Mouse (Mus musculus): ENCODE data around the gene Gm17490.

The Gm17490 gene

DNA sequence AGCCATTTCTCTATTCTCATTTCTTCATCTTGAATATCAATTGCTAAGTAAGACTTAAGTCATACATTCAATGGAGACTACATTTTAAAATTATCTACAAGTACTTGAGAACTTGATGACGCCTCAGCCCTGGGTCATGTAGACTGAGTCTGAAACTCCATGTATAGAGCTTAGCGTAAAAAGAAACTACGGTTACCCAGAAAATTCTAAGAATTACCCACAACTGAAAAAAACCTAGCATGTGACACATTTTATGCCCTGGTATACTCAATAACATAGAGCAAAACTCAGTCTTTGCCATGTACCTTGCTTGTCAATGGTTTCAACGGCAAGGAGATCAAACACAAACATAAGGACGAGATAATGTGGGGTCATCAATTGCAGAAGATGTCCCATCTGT lies at the start of gene Gm17490:
Gene Gm17490 (minus strand): TSS at position 375 of the 400 bp plus-strand sequence.
- DNase-seq (ENCODE audit: low read depth, low spot score): no peak

DNA sequence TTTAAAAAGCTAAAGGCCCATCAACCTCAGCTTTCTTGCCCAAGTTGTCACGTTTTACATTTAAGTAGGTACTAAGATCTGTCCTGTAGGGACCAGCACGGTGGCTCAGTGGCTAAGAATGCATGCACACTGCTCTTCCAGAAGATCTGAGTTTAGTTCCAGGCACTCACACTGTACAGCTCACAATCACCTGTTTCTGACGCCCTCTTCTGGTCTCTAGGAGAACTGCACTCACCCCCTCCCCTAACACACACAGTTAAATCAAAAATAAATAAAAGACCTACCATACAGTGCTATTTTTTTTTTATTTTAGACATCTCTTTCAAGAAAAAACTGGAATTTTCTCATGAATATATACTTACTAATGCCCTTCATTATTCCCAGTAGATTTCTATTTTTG lies 46.1 kb upstream of the Gm17490 start:
- no peak for DNase-seq (ENCODE audit: low read depth, low spot score)

DNA sequence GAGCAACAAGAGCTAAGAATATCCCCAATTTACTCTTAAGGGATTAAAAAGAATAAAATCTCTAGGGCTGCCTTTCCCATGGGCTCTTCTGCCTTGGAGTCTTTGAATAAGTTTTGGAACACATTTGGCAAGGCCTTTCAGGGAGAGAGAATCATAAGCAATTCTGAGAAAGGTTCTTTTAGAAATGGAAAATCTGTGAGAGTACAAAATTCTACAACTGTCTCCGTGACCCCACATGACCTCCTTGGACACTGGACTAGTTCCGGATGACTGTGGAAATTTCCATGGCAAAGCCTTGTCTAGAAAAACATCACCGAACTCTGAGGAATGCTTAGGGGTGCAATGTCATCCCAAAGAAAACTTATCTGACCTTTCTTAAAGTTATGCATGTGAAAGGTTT lies 39.3 kb upstream of the Gm17490 start:
- no peak for DNase-seq (ENCODE audit: low read depth, low spot score)

DNA sequence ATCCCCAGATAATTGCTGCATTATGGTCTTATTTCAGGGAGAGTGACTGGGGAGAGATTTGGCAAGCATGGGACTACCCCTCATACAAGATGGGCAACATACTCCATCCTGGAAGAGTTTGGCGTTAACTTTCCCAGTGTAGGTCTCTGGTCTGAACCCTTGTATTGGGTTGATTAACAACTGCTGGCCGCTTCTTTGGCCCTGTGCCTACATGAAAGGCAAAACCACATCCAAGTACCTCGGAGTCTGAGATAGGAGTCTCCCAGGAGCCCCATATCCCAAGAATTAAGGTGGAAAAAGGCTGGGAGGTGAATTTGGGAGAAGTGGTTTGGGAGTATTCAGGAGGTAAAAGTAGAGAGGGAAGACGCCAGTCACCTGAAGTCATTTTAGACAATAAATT lies 38.7 kb upstream of the Gm17490 start:
- DNase-seq (ENCODE audit: low read depth, low spot score): no peak

DNA sequence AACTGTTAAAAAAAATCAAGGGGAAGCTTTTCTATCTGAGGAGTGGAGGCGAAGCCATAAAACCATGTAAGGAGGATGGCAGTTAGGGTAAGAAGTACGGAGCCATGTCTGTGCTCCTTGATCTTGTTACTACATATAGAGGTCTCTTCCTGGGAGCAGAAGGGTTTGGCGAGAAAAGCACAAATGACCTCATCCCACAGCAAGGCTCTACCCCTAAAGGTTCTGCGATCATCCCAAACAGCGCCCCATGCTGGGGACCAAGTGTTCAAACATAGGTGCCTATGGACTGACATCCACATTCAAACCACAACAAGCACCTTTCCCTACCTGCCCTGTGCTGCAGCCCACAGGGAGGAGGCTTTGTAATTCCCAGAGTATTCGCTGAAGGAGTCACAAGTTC lies 38.3 kb upstream of the Gm17490 start:
- DNase-seq (ENCODE audit: low read depth, low spot score): no peak

DNA sequence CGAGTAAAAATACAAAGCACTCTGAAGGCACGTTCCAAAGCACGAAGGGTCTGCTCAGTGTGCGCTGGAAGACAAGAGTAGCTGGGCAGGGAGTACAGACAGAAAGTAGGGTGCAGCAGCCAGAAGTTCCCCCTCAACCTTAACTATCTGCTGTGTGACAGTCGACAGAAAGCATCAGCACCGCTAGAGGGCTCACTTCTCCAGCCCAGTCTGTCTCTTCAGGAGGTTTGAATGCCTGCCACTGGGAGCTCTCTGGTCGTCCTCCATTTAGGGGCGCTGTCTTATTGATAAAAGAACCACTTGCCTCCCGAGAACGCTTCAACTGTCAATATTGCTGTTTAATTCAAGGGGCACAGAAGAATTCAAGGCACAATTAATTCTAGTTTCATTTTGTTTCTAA lies 37.9 kb upstream of the Gm17490 start:
- no peak for DNase-seq (ENCODE audit: low read depth, low spot score)

DNA sequence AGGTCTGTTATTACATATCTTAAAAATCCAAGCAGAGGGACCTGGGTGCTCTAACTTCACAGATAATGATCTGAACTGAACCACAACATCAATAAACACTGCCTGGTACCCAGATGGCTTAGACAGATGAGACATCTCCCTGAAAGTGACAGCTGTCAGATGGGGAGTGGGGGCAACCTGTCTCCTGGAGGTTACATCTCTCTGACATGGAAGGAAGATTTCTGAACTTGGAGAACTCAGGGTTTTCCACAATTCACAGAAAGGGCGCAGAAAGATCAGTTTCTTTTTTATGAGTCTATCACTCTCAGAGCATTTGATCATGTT lies 36.8 kb upstream of the Gm17490 start:
- DNase-seq (ENCODE audit: low read depth, low spot score): no peak

DNA sequence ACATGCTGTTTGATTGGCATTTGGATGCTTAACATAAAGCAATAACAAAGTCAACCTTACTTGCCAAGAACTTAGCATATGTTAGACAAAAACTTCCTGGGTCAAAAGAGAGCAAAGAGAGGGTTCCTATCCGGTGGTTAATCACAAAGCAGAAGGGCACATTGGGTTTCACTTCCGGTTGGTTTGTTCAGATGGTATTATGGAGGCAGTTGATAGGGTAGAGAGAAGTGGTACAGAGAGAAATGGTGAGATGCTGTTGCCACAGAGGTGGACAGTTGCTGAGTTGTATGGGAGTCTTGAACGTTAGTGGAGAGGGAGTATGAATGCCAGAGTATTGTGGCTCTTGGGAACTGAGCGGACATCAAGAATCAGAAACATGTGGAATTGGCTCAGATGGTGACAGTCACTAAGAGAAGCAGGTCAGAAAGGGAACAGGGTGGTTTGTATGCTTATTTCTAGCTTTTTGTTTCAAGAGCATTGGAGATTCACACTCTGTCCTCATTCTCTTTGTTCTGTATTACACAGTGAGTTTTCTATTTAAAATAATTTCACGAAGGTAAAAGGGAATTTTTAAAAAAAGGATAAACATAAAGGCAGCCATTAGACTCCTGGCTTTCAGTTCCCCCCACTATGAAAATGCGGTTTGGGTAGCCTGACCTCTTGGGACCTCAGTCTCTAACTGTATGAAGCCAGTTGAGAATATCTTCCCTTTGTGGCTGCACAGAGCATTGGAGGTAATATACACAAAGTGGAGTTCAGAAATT lies 36.3 kb upstream of the Gm17490 start:
- DNase-seq (ENCODE audit: low read depth, low spot score): no peak

DNA sequence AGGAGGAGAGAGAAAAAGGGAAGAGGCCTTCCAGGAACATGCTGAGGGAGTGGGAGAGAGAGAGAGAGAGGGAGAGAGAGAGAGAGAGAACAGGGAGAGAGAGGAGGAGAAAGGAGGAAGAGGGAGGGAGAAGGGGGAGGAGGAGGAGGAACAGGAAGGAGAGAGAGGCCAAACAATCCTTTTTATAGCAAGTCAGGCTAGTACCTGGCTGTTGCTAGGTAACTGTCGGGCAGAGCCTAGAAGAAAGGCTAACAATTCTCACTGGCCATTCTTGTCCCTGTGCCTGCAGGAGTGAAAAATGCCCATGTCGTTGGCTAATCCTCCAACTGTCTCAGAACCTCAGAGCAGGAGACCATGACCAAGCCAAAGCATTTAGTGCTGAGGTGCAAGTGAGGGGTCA lies 33.2 kb upstream of the Gm17490 start:
- no peak for DNase-seq (ENCODE audit: low read depth, low spot score)

DNA sequence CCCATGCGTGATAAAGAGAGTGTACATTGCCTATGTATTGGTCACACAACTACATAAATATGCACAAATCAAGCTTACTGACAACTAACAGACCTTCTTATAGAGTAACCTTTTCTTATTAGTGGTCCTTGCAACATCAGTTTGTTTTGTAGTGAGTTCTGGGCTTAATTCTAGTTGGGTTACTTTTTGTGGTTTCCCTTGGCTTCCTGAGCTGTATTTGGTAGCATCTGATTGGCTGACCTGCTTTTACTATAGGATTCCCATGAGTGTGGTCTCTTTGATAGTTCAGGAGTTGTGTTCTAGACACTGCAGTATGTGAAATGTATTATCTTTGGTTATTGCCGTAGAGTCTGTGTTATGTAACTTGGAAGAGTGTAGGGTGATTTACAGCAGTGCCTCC lies 31.5 kb upstream of the Gm17490 start:
- DNase-seq (ENCODE audit: low read depth, low spot score): no peak

DNA sequence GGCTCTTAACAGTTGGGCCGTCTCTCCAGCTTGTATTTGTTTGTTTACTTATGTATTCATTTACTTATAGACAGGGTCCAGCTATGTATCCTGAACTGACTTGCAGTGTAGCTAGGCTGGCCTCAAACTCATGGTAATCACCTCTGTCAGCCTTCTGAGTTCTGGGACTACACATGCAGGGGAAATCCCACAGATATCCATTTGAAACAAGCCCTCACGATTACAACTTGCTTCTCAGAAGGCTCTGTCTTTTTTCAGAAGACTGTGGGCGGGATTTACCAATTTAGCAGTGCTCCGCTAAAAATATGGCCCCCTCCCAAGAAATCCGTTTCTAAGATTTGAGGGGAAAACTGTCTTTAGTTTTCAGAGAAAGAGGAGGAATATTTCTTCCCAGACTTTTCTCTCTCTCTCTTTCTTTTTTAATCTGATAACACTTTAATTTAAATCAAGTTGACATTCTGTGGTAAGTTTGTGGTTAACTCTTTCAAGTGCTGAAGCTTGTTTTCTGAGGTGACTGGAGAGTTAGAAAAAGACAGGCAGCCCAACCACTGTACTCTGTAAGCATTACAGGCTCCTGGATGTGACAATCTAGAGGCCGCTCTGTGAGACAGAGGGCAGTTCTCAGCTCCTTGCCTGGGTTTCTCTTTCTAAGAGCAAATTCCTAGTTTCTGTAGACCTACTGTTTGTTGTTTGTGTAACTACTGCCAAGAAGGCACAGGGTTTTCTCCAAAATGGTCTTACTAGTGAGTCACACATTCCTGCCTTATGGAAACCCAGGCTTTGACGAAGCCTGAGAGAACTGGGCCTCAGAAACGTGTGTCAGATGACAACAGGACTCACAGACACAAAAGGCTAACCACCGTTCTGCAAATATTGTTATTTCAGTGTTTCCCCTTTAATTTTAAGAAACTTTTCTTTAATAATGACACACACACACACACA lies 29.2 kb upstream of the Gm17490 start:
- DNase-seq (ENCODE audit: low read depth, low spot score): no peak

DNA sequence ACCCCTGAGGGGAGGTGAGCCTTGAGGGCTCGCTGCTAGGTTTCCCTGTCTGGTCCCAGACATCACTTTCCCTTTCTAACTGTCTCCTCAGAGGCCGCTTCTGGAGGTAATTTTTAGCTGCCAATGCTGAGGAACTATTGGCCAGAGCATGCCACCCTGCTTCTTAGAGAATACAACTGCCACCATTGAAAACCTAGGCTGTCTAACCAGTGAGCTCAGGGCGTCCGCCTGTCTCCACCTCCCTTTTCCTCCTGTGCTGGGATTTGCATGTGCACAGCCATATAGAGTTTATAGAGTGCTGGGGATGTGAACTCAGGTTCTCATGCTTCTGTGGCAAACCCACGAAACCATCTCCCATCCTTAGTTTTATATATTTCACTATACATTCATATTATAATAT lies 27.7 kb upstream of the Gm17490 start:
- no peak for DNase-seq (ENCODE audit: low read depth, low spot score)

DNA sequence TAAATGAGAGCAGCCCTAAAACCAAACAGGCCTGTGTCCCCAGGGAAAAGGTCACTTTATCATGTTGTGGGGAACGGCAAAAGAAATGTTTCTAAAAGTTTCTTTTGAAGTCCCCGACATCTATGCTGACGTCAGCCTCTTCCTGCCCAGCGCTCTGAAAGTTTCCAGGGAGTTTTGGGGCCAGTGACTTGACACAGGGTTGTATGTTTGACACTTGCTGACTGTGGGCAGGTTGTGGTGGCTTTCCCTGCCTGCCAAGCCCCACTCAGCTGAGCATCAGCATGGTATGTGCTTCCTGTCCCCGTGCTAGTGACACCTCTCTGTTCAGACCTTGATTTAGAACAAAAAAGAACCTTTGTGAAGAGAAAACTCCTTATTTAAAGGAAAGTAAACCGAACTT lies 27.3 kb upstream of the Gm17490 start:
- no peak for DNase-seq (ENCODE audit: low read depth, low spot score)

DNA sequence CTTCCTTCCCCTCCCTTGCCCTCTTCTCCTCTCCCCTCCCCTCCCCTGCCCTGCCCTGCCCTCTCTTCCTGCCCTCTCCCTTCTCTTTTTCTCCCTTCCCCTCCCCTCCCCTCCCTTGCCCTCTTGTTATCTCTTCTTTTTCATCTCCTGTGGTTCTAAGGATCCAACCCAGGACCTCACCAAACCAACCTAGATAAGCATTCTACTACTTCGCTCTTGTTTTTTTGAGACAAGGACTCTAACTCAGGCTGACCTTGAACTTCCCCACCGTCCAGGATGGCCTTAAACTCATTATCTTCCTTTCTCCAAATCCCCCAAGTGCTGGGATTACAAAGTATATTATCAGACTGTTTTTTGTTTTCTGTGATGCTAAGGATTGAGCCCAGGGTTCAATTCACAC lies 26.7 kb upstream of the Gm17490 start:
- DNase-seq (ENCODE audit: low read depth, low spot score): no peak

DNA sequence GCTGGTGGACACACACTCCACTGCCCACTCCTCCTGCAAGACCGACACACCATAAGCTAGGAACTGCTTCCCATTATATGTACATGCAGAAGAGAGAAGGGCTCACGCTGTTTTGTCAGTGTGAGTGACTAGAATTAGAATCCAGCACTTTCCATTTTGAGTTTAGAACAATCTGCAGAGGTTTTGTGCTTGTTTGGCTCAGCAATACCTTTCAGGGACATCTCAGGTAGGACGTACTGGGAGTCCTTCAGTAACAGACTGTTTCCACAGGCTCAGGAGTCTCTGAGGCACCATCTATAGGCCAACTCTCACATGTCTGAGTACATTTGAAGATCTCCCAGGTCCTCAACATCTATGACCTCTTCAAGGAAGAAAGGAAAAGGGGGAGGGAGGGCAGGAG lies 26.1 kb upstream of the Gm17490 start:
- DNase-seq (ENCODE audit: low read depth, low spot score): no peak

DNA sequence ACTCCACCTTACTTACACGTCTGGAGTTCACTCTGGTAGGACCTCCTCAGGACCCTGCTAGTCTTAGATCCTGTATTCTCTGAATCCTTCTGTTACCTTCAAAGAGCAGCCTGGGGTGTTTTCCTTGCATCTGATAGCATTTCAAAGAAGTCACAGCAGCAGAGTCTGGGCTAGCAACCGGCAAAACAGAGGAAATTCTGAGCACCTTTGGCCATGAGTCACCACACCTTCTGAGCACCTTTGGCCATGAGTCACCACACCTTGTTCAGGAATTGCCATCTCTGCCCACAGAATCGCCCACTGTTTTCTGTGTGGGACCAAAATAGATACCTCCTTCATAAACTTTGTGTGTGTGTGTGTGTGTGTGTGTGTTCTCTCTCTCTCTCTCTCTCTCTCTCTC lies 25.4 kb upstream of the Gm17490 start:
- DNase-seq (ENCODE audit: low read depth, low spot score): no peak

DNA sequence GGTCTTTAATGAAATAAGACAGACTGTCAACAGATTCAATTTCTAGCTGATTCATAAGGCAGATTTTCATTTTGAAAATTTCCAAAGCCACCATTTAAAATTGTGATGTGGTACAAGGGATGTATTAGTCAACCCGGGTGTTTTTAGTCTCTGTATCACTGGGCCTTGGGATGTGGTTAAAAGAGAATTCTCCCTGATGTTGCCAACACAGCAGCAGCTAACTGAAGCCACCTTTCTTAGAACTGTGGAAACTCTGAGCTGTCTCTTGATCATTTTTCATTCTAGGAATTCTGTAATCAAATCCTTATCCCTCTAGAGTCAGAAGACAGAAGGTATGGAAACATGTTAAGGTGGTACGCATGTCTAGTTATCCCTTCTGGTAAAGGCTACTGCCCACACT lies 19.2 kb upstream of the Gm17490 start:
- no peak for DNase-seq (ENCODE audit: low read depth, low spot score)

DNA sequence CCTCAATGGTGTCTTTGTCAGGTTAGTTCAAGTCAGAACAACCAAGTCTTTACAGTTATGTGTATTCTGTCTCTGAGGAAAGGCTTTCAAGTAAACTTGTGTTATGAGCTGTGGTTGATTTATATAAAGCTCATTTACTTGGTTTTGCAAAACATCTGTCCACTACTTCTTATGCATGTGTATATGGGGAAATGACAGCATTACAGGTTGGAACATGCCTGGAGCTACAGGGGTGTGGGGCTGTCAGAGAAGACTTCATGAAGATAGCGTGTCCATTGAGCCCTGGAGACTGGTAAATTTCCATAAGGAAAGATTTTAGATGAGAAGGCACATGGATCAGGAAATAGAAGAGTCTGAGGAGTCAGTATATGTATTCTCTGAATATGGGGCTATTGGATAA lies 18.0 kb upstream of the Gm17490 start:
- no peak for DNase-seq (ENCODE audit: low read depth, low spot score)

DNA sequence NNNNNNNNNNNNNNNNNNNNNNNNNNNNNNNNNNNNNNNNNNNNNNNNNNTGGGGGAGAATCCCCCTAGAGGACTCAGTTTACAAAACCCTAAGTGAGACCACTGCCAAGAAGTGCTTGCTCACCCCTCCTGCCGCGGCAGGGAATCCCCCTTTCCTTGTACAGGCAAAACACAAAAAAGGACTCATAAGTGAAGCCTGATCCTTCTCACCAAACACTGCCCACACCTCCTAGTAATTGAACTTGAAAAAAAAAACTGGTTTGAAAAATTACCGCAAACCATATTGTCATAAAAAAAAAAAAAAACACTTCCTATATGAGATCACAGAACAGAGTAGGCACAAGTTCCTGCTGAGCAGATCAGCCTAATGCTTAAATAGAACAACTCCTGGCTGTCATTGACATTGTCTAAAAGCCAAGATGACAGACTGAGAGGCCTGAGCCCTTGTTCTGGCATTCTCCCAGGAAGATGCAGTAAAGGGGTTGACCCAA lies 16.4 kb upstream of the Gm17490 start, which contains the start of gene Il2ra:
Gene Il2ra (plus strand): TSS at position 357 of the 491 bp plus-strand sequence.
- DNase-seq (ENCODE audit: low read depth, low spot score): no peak

DNA sequence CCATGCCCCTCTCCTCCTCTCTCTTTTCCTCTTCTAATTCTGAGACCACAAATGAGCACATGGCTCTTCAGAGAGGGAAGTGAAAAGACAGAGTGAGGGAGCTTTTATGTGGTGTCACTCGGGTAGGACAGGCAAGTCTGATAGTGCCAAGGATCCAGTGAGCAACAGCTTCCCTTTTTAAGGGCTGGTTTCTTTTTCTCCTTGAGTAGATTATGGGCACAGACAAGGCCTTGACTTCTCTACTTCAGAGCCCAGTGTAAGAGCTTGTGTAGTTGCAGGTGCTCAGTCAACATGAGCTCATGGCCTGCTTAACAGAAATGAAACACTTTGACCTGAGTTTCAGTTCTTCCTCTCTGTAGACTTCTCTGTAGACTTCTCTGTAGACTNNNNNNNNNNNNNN lies 11.1 kb upstream of the Gm17490 start:
- no peak for DNase-seq (ENCODE audit: low read depth, low spot score)

DNA sequence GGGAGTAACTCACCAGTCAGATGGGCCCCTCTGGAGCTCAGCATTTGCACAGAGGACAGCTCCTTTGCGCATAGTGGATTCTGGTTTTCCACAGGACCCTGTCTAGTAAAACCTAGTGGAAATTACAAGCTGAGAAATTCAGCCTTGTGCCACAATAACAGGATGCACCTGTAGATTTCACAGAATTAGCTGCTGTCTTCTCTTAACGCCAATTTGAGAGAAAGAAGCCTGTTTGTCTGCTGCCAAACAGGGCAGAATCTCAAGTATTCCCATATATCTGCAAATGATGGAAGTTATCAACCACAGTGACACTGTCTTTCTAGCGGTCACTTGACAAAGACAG lies 10.0 kb upstream of the Gm17490 start:
- no peak for DNase-seq (ENCODE audit: low read depth, low spot score)

DNA sequence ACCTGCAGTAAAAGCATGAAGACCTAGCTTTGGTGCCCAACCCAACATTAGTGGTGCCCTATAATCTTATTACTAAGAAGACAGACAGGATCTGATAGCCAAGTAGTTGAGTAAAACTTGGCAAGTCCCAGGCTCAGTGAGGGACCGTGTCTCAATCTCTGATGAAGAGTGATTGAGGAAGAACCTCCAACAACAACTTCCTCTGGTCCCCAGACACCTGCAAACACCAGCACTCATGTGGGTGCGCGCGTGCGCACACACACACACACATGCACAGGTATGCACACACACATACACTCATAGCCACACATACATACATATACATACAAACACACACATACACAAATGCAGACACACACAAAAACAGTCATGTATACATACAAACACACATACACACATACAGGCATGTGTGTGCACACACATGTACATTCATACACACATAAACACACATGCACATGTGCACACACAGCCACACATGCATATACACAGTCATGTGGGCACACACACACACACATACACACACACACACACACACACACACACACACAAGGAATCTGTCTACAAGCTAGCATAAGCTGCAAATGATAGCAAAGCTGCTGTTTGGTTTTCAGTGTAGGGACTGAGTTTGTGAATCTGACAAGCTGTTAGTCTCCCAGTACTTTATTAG lies 9.5 kb upstream of the Gm17490 start:
- no peak for DNase-seq (ENCODE audit: low read depth, low spot score)
